Mouse (Mus musculus) MN1 (cell line): ENCODE measurements at regions not wholly inside any gene's neighbourhood (a gene's known extent, or its start where the extent isn't known, plus 50 kb on each side); places are given as distances from the start of the nearest gene placed in this dataset.

Experiments
- DNase-seq: peaks from one replicate; pipeline ENCODE4 v3.0.0-alpha.2; 2016; ENCODE audit warnings: low spot score

- no peak for DNase-seq
Observed at GRCm38 (mm10) chr3:5077956-5078355, 672.6 kb upstream of the Gm8797 start.

GRCm38 (mm10) chr3:5086721-5087120, 663.9 kb upstream of the Gm8797 start:
- no peak for DNase-seq

GRCm38 (mm10) chr3:5088867-5089266, 661.7 kb upstream of the Gm8797 start:
- no peak for DNase-seq

GRCm38 (mm10) chr3:5089393-5090010, 661.1 kb upstream of the Gm8797 start:
- DNase-seq = no peak

- DNase-seq = peak; percentile 41
Observed at GRCm38 (mm10) chr3:5090108-5090869, 660.3 kb upstream of the Gm8797 start.

GRCm38 (mm10) chr3:5090987-5091386, 659.6 kb upstream of the Gm8797 start:
- DNase-seq = no peak
